Mouse (Mus musculus): Measurements from ENCODE around the gene Dalrd3.

DNA sequence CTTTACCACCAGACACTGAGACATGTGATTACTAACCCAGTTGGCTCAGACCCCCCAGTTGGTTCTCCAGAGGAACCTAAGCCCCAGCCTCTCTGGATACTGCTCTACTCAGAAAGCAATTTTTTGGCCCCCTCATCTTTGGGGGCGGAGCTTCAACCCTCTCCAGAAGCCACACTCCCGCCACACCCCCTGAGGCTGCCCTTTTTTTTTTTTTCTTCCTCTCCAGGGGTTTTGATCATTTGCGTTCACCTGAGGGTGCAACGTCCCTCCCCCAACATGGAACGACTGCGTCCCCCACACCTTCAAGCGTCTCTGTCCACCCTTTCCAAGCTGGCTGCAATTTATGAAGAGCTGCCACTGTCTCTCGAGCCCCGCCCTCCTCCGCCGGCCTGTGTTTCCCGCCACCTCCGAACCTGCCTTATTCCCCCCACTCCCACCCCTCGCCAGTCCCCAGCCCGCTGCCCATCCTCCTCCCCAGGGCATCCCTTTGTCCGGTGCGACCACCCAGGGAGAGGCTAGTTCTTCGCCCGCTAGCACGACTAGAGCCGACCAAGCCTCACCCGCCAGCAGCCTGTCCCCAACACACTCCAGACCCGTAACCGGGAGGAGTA is 8.4 kb downstream of the Dalrd3 start:
- no peak for TF ChIP-seq CTCF (IDR thresholded peaks at IDR 0.05; ENCODE audit: control insufficient read depth, insufficient read depth, insufficient read length)
- no peak for TF ChIP-seq MAX (IDR thresholded peaks at IDR 0.05)
- no peak for TF ChIP-seq MYOG (IDR thresholded peaks at IDR 0.05; ENCODE audit: control insufficient read depth, extremely low read depth, insufficient read length)
- no peak for TF ChIP-seq USF1 (IDR thresholded peaks at IDR 0.05; ENCODE audit: low read depth)
- TF ChIP-seq CEBPB (IDR thresholded peaks at IDR 0.05; ENCODE audit: low read depth), result no peak
